Mouse (Mus musculus): Measurements from ENCODE around the gene Gm17521. TPM values are rescaled to one million over a fixed set of nuclear protein-coding genes. Genes with fewer than 3 reads are reported as not detected.
"Not testable (repeated sequence)": the region's sequence is repeated elsewhere in the genome, so short reads cannot be mapped to it uniquely, and the experiment has no call there.

Gm17521 gene
- polyA plus RNA-seq (2016; fragmentation: Nextera tagmentation; extraction: Ambion mirVana): not detected in 2 replicates

DNA sequence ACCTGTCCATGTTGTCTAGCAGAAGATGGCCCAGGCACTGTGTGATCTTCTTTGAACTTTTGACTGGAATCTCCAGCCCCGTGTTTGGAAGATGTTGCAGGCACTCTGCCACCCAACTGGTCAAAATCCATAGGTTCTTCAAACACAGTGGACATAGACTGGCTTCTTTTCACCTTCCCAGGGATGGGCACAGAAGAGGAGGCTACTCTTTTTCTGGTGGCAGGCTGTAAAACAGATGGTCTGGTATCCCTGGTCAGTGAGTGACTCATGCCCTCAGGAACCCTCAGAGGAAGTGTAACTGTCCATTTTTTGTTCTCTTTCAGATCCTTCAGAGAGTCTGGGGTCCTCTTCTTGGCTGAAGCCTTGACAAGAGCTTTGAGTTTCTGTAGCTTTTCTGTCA is at the start of gene Gm17521:
TSS of gene Gm17521 (minus strand) at position 101 of the 400 bp plus-strand sequence.
- not testable (repeated sequence) for H3K4me1 ChIP-seq; H3K27ac ChIP-seq; H3K9me3 ChIP-seq; H3K36me3 ChIP-seq; H3K27me3 ChIP-seq (ENCODE audit: insufficient read depth, poor library complexity, severe bottlenecking); H3K4me3 ChIP-seq; DNase-seq (ENCODE audit: low spot score)
- 59% methylated on average over 1 of the region's 1 CpGs for WGBS

DNA sequence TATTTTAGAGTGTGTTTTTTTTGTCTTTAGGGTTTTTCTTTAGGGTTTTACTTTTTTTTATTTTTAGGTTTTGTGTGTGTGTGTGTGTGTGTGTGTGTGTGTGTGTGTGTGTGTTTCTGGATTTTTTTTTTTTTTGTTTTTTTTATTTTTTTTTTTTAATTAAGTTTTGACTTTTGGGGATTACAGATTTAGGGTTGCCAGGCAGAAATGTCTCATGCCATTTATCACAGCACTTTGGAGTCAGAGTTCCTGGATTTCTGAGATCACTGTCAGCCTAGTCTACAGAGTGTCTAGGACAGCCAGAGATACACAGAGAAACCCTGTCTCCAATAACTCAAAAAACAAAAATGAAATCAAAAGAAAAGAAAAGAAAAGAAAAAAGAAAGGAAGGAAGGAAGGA is 14.5 kb upstream of the Gm17521 start:
- H3K27ac ChIP-seq: no peak overlapping the region
- H3K4me1 ChIP-seq: no peaks in the 10 kb centered on the region
- H3K4me3 ChIP-seq: no peak overlapping the region
- no peaks in the 10 kb centered on the region for H3K9me3 ChIP-seq
- H3K27me3 ChIP-seq (ENCODE audit: insufficient read depth, poor library complexity, severe bottlenecking): no peaks in the 10 kb centered on the region
- no peak for DNase-seq (ENCODE audit: low spot score)
- H3K36me3 ChIP-seq: no peaks in the 10 kb centered on the region

DNA sequence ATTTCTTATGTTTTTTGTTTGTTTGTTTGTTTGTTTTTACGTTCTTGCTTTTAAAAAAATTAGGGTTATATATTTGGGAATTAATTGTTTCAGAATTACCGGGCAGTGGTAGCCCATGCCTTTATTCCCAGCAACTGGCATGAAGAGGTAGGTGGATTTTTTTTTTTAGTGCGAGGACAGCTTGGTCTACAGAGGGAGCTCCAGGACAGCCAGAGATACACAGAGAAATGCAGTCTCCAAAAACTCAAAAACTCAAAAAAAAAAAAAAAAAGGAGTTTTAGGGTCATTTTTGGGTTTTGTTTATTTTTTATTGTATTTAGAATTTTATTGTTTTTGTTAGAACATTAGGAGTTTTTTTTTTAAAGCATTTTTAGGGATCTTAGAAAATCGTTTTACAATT is 14.0 kb upstream of the Gm17521 start:
- Histone ChIP-seq H3K27me3 (ENCODE audit: insufficient read depth, poor library complexity, severe bottlenecking) (no peaks in the 10 kb centered on the region), H3K27ac (no peak overlapping the region), H3K36me3 (no peaks in the 10 kb centered on the region), H3K9me3 (no peaks in the 10 kb centered on the region), H3K4me1 (no peaks in the 10 kb centered on the region), H3K4me3 (no peak overlapping the region)
- 65% methylated on average over 4 of the region's 4 CpGs for WGBS
- DNase-seq (ENCODE audit: low spot score): no peak

Other genes starting within 250 kb of the Gm17521 start
- gene Cldn34c1, start 73.8 kb upstream of the Gm17521 start, polyA plus RNA-seq (2016; fragmentation: Nextera tagmentation; extraction: Ambion mirVana): 11.6 and 12.1 TPM in 2 replicates
- not detected in 2 replicates for gene Srsx, start 192.8 kb upstream of the Gm17521 start, polyA plus RNA-seq (2016; fragmentation: Nextera tagmentation; extraction: Ambion mirVana)
- gene Gm17577, start 217.2 kb upstream of the Gm17521 start, polyA plus RNA-seq (2016; fragmentation: Nextera tagmentation; extraction: Ambion mirVana): not detected in 2 replicates

Measured in heart, embryonic 10.5 days (tissue).